Mouse (Mus musculus): Measurements from ENCODE around the gene Aspdh. TPM values are rescaled to one million over a fixed set of nuclear protein-coding genes. Genes with fewer than 3 reads are reported as not detected.

Gene Aspdh
- polyA plus RNA-seq, 1 experiment from 2014 or later, result not detected

- peak; percentile 35 for TF ChIP-seq CTCF (IDR thresholded peaks at IDR 0.05)
- no peak for TF ChIP-seq EP300 (IDR thresholded peaks at IDR 0.05)
- H3K27me3 ChIP-seq (replicated peaks; ENCODE audit: insufficient read depth, low read length), result no peaks in the 10 kb centered on the region
- peak within 1 kb of the TSS; percentile 86 for H3K4me2 ChIP-seq (replicated peaks; ENCODE audit: low read depth, low read length)
- no peaks in the 10 kb centered on the region for H3K9me3 ChIP-seq (ENCODE audit: low read length)
- peak within 1 kb of the TSS; percentile 88 for H3K27ac ChIP-seq (ENCODE audit: low read length)
- DNase-seq (ENCODE audit: low spot score) (peak; percentile 98), ATAC-seq (peak; percentile 96)
- H3K4me3 ChIP-seq (ENCODE audit: low read depth, low read length), result peak within 1 kb of the TSS; percentile 76
- 0 out of 2 replicates have a peak, but pooled peaks cover 1% of the 10 kb centered on the region for H3K36me3 ChIP-seq (ENCODE audit: insufficient read depth, low read length)
- peaks cover 10% of the 10 kb centered on the region; the same call in 1 of the 2 replicates for H3K4me1 ChIP-seq (ENCODE audit: insufficient read depth, low read depth, low read length)
- 3% methylated on average over 47 of the region's 58 CpGs for WGBS
- H3K9ac ChIP-seq (replicated peaks; ENCODE audit: low read depth), result peak within 1 kb of the TSS; percentile 77
Observed at GRCm38 (mm10) chr7:44495992-44496770, 31.0 kb downstream of the Aspdh start, which contains the start of the genes Emc10 and Fam71e1. TSS of gene Emc10 (minus strand) at chr7:44496529. TSS of gene Fam71e1 (plus strand) at chr7:44496581.

- ATAC-seq (no peak), DNase-seq (ENCODE audit: low spot score) (no peak)
- H3K27ac ChIP-seq (ENCODE audit: low read length), result peak overlapping the region; percentile 88
- no peaks in the 10 kb centered on the region for H3K27me3 ChIP-seq (replicated peaks; ENCODE audit: insufficient read depth, low read length)
- no peaks in the 10 kb centered on the region for H3K36me3 ChIP-seq (ENCODE audit: insufficient read depth, low read length)
- H3K4me1 ChIP-seq (ENCODE audit: insufficient read depth, low read depth, low read length), result peaks cover 10% of the 10 kb centered on the region; the same call in 1 of the 2 replicates
- H3K9ac ChIP-seq (replicated peaks; ENCODE audit: low read depth), result peak overlapping the region; percentile 42; the same call in 1 of the 2 replicates
- peak overlapping the region; percentile 76 for H3K4me3 ChIP-seq (ENCODE audit: low read depth, low read length)
- TF ChIP-seq EP300 (IDR thresholded peaks at IDR 0.05) (no peak), CTCF (IDR thresholded peaks at IDR 0.05) (peak; percentile 28; the same call in 1 of the 2 replicates)
- no peaks in the 10 kb centered on the region for H3K9me3 ChIP-seq (ENCODE audit: low read length)
- H3K4me2 ChIP-seq (replicated peaks; ENCODE audit: low read depth, low read length), result peak overlapping the region; percentile 86
- WGBS, result 0% methylated on average over 26 of the region's 26 CpGs
Observed at GRCm38 (mm10) chr7:44496771-44497109, 31.5 kb downstream of the Aspdh start.

- Histone ChIP-seq H3K4me2 (replicated peaks; ENCODE audit: low read depth, low read length) (peak overlapping the region; percentile 86; the same call in 1 of the 2 replicates), H3K9ac (replicated peaks; ENCODE audit: low read depth) (no peak overlapping the region), H3K4me1 (ENCODE audit: insufficient read depth, low read depth, low read length) (peaks cover 10% of the 10 kb centered on the region; the same call in 1 of the 2 replicates), H3K36me3 (ENCODE audit: insufficient read depth, low read length) (no peaks in the 10 kb centered on the region), H3K4me3 (ENCODE audit: low read depth, low read length) (no peak overlapping the region), H3K9me3 (ENCODE audit: low read length) (no peaks in the 10 kb centered on the region), H3K27me3 (replicated peaks; ENCODE audit: insufficient read depth, low read length) (no peaks in the 10 kb centered on the region), H3K27ac (ENCODE audit: low read length) (no peak overlapping the region)
- DNase-seq (ENCODE audit: low spot score), result no peak
- TF ChIP-seq EP300 (IDR thresholded peaks at IDR 0.05) (no peak), CTCF (IDR thresholded peaks at IDR 0.05) (no peak)
- ATAC-seq, result no peak
- 72% methylated on average over 10 of the region's 10 CpGs for WGBS
Observed at GRCm38 (mm10) chr7:44497361-44498055, 32.3 kb downstream of the Aspdh start.

GRCm38 (mm10) chr7:44498922-44499321 is 33.7 kb downstream of the Aspdh start:
- no peak for DNase-seq (ENCODE audit: low spot score)
- no peak for ATAC-seq
- H3K4me1 ChIP-seq (ENCODE audit: insufficient read depth, low read depth, low read length), result peaks cover 10% of the 10 kb centered on the region; the same call in 1 of the 2 replicates
- TF ChIP-seq CTCF (IDR thresholded peaks at IDR 0.05), result no peak
- TF ChIP-seq EP300 (IDR thresholded peaks at IDR 0.05), result no peak
- H3K36me3 ChIP-seq (ENCODE audit: insufficient read depth, low read length), result no peaks in the 10 kb centered on the region
- WGBS, result 69% methylated on average over 1 of the region's 1 CpGs
- H3K9ac ChIP-seq (replicated peaks; ENCODE audit: low read depth), result no peak overlapping the region
- no peak overlapping the region for H3K4me2 ChIP-seq (replicated peaks; ENCODE audit: low read depth, low read length)
- no peaks in the 10 kb centered on the region for H3K9me3 ChIP-seq (ENCODE audit: low read length)
- no peak overlapping the region for H3K27ac ChIP-seq (ENCODE audit: low read length)
- H3K27me3 ChIP-seq (replicated peaks; ENCODE audit: insufficient read depth, low read length), result no peaks in the 10 kb centered on the region
- no peak overlapping the region for H3K4me3 ChIP-seq (ENCODE audit: low read depth, low read length)

DNA sequence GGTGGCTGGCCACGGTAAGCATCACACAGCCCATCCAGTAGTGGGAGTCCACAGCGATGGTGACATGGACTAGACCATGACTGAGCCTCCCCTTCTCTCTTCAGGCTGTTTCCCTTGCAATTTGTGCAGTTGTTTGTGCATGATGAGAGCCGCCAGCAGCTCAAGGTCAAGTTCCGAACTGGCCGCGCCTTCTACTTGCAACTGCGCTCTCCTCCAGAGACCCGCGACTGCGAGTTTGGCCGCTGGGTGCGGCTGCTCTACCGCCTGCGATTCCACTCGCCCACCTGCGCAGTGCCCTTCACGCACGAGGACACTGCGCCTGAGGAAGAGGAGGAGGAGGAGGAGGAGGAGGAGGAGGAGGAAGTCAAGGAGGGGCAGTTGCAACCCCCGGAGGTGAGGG is 34.9 kb downstream of the Aspdh start:
- H3K36me3 ChIP-seq (ENCODE audit: insufficient read depth, low read length), result no peaks in the 10 kb centered on the region
- WGBS, result 58% methylated on average over 17 of the region's 20 CpGs
- peaks cover 10% of the 10 kb centered on the region; the same call in 1 of the 2 replicates for H3K4me1 ChIP-seq (ENCODE audit: insufficient read depth, low read depth, low read length)
- no peak overlapping the region for H3K4me2 ChIP-seq (replicated peaks; ENCODE audit: low read depth, low read length)
- no peak overlapping the region for H3K27ac ChIP-seq (ENCODE audit: low read length)
- no peaks in the 10 kb centered on the region for H3K27me3 ChIP-seq (replicated peaks; ENCODE audit: insufficient read depth, low read length)
- no peak for ATAC-seq
- no peak for DNase-seq (ENCODE audit: low spot score)
- no peaks in the 10 kb centered on the region for H3K9me3 ChIP-seq (ENCODE audit: low read length)
- no peak overlapping the region for H3K9ac ChIP-seq (replicated peaks; ENCODE audit: low read depth)
- TF ChIP-seq CTCF (IDR thresholded peaks at IDR 0.05), result no peak
- no peak for TF ChIP-seq EP300 (IDR thresholded peaks at IDR 0.05)
- no peak overlapping the region for H3K4me3 ChIP-seq (ENCODE audit: low read depth, low read length)

- TF ChIP-seq CTCF (IDR thresholded peaks at IDR 0.05) (peak; percentile 79), EP300 (IDR thresholded peaks at IDR 0.05) (no peak)
- DNase-seq (ENCODE audit: low spot score), result peak; percentile 69
Observed at GRCm38 (mm10) chr7:44501563-44502115, 36.4 kb downstream of the Aspdh start.

More at GRCm38 (mm10) chr7:44501563-44502115, 36.4 kb downstream of the Aspdh start:
- H3K9ac ChIP-seq (replicated peaks; ENCODE audit: low read depth), result no peak overlapping the region
- no peaks in the 10 kb centered on the region for H3K36me3 ChIP-seq (ENCODE audit: insufficient read depth, low read length)
- peaks cover 4% of the 10 kb centered on the region; the same call in 1 of the 2 replicates for H3K4me1 ChIP-seq (ENCODE audit: insufficient read depth, low read depth, low read length)
- H3K9me3 ChIP-seq (ENCODE audit: low read length), result no peaks in the 10 kb centered on the region
- H3K27me3 ChIP-seq (replicated peaks; ENCODE audit: insufficient read depth, low read length), result no peaks in the 10 kb centered on the region
- no peak overlapping the region for H3K27ac ChIP-seq (ENCODE audit: low read length)
- WGBS, result 30% methylated on average over 5 of the region's 5 CpGs
- H3K4me2 ChIP-seq (replicated peaks; ENCODE audit: low read depth, low read length), result no peak overlapping the region
- H3K4me3 ChIP-seq (ENCODE audit: low read depth, low read length), result no peak overlapping the region
- peak; percentile 67 for ATAC-seq
